Mouse (Mus musculus): ENCODE data around the gene Rspo3. TPM values are rescaled to one million over a fixed set of nuclear protein-coding genes. Genes with fewer than 3 reads are reported as not detected.

The Rspo3 gene
- 1 to 10 TPM in 1 of 2 experiments, under 1 TPM in 1; 0.96 to 2.2 TPM for total RNA-seq (2021)
- long read RNA-seq, experiment 1, partial matches to known transcripts, result 0 of 2 reads
- long read RNA-seq, experiment 1, other reads (novel, unspliced or antisense), result 2 of 2 reads
- long read RNA-seq, experiment 2, partial matches to known transcripts, result 0 of 6 reads
- long read RNA-seq, experiment 2, other reads (novel, unspliced or antisense), result 3 of 6 reads

DNA sequence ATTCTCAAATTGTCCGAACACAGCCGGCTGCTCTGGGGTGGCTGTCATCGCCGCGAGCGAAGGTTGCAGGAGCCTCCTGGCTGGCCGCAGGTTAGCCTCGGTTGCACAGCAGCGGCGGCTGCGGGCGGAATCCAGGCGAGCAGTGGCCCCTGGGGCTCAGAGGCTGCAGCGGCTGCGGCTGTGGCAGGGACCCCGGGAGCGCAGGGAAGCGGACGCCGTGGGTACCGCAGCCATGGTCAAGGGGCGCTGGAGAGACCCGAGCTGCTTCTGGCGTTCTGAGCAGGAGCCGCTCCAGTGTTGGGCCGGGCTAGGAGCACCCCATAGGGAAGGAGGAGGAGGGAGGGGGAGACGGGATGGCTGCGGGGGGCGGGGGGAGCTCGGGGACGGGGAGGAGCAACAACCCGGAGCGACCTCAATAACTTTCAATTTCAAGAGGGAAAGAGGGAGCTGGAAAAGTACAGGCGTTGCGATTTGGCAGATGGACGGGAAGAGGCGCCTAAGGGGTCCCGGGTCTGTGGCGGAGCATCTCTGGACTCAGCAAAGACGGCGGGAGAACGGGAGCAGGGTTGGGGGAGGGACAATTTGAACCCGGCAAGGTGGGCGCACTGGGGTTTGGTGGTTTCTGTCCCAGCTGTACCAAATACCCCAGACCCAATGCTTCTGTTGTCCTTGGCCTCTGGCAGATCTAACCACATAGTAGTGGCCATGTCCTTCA lies at the start of gene Rspo3:
Gene Rspo3 (minus strand): TSS at position 322 of the 715 bp plus-strand sequence.
- intact Hi-C loops (cut with DNase I), result loop anchor here (10.0 kb wide), 1 partner anchor 269 kb away; no protein-coding TSS in a partner anchor
- peak; percentile 5 to 23 for DNase-seq

DNA sequence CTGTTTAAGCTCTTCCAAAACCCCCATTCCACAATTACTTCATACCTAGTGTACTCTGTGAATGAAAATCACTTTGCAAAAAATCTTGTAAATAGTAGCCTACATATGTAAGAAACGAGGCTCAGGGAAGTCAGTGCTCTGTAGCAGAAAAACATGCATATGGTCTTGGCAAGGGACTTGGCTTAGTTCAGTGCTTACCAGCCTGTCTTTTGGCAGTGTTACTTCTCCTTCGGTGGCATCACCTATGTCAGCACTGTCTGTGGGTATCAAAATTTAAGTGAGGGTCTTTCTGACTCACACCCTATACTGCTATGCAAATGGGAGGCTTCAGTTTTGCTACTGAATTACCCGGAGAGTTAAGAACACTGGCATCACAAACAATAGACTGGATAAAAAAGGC lies 46.3 kb upstream of the Rspo3 start:
- DNase-seq, result no peak
- intact Hi-C loops (cut with DNase I), result no loop called here

DNA sequence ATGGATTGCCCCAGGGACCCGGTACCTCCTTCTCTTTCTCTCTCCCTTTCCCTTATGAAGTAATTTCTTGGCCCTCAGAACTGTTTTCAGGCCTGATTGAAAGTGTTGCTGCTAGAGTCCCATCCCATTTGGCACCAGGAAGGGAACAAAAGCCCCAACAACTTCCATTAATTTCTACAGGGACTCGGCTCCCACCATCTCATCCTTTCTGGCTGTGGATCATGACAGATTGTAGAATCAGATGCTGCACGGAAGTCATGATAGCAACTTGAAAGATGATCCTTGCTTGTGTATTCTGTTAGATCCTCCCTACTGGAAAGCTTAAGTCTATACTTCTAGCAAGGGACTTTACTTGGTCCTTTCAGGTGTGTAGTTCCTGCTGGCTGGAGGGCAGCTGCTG lies 45.8 kb upstream of the Rspo3 start:
- intact Hi-C loops (cut with DNase I), result no loop called here
- no peak for DNase-seq

DNA sequence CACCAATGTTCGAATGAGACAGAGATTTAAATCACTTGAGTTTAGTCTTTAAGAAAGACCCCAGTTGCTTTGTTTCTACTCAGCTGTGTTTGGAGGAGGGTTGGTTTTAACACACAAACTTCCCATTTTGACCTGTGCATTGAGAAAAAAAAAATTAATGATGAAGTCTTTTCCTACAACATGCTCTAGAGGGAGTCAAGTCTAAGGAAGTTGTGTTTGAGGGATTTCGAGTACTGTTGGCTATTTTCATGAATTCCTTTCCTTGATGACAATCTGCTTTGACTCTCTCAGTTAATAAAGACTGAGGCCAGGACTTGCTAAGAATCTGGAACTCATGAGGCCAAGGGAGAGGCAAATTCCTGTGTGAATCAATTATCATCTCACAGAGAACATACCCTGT lies 20.3 kb upstream of the Rspo3 start:
- DNase-seq, result no peak
- intact Hi-C loops (cut with DNase I), result no loop called here

DNA sequence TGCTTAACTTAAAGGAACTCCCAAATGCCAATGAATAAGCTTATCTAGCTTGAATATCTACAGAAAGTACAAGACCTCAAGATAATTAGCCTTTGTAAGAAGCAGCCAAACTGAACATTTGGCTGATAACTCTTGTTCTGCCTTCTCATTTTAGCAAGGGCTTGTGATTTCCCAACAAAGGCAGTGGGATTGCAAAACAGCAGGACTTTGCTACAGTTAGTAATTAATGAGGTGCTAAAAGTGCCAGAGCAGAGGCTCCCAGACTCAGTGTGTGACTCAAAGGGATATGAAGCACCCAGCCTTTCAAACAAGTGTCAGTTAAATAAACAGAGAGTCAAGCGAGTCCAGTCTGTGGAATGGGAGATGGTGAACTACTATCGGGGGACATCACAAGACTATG lies 18.7 kb upstream of the Rspo3 start:
- DNase-seq, result no peak
- intact Hi-C loops (cut with DNase I), result no loop called here

DNA sequence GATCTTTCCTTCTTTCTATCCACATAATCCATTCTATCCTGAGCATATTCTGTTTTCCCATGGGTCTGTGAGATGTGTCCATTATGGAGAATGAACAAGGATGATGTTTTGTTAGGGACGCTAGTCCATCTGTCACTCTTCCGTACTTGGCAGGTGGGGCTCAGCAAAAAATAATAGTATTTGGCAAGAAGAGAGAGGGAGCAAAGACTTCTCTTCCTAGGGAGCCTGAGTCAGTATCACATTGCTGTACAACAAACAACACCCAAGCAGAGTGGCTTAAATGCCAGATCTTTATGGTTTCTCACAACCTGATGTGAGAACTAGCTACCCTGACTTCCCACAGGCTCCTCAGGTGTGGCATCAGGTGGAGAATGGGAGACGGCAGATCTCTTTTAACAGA lies 7.3 kb upstream of the Rspo3 start:
- DNase-seq, result no peak
- intact Hi-C loops (cut with DNase I), result no loop called here

DNA sequence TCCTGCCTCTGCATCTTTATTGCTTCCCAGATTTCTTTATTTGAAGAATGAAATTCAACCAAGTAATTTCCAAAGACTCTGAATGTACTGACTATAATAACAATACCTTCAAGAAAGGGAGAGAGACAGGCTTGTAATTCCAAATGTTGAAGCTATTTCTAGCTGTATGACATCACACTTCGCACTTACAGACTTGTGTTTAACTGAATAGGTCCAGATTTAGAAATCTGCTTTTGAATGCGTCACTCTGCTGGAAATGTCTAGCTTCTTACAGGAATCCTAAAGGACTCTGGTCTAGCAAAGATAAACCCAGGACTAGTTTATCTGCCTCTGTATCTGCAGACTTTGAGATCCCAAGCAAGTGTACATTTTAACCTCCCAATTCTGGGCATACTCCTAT lies 3.8 kb upstream of the Rspo3 start:
- intact Hi-C loops (cut with DNase I), result loop anchor here (10.0 kb wide), 1 partner anchor 265 kb away; no protein-coding TSS in a partner anchor
- DNase-seq, result no peak

DNA sequence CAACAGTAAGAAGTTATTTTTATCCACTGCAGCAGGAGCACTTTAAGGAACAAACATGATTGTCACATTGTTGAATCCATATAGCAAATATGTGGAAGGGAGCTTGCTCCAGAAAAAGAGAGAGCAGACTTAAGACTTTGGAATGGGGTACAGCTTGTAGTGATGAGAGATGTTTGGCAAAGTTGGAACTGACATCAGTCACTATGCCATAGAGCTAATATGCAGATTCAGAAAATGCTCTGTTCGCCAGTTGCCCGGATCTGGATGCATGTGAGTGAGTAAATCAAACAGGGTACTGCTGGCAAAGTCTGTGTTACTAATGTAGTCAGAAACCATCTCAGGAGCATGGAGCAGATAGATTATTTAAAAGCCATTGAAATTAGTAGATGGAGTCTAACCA lies 3.1 kb upstream of the Rspo3 start:
- intact Hi-C loops (cut with DNase I), result loop anchor here (10.0 kb wide), 1 partner anchor 266 kb away; no protein-coding TSS in a partner anchor
- no peak for DNase-seq

DNA sequence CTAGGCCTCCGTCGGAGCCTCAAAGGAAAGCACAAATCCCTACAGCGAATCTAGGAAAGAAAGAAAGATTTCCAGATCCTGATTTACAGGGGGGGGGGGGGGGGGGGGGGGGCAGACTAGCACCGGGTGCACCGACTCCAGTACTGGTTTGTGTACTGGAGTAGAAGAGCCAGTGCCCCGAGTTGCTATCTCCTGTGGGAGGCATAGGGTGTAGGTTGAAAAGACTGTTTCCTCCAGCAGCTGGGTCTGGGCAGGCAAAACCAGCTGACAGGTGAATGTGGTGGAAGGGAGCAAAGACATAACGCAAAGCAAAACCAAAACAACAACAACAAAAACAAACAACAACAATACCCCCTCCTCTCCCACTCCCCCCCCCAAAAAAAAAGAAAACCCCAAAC lies 838 bp downstream of the Rspo3 start:
- intact Hi-C loops (cut with DNase I), result loop anchor here (10.0 kb wide), 1 partner anchor 270 kb away; no protein-coding TSS in a partner anchor
- DNase-seq, result no peak

DNA sequence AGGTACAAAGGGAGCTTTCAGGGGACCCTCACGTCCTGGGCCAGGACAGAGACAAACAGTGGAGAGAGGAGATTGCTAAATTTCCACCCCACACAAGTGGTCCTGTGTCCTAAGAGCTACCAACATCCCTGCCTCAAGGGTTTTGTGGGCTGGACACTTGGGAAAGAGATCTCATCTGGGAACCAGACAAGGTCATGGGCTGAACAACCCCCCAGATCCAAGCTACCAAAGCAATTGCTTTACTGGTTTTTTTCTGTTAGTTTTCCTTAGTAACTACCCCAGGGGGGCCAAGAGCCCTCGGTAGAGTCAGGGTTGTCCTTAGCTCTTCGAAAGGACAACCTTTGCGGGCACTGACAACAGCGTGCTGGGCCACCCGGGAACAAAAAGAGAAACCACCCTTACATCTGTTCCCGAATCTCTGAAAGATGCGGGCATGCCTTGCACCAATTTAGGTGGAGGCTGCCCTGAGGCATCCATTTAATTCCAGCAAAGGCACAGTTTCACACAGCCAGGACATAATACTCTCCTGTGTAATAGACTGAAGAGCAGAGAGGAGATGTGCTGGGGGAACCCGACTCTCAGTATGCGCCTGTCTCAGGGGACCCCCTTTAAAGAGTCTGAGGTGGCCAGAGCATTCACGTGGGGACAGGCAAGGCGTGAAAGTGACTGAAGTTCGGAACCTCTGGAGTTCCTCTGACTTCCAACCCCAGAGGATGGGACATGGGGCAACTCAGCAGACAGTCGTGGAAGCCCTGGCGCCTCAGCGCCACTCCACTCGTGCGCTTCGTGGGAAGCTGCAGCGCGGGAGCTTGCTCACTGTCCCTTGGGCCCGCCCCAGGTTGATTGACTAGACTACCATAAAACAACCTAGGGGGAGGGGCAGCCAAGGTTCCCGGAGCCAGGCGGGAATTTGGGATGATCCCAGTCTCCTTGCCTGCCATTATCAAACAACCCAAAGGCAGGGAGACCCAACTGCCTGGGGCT lies 1.5 kb downstream of the Rspo3 start:
- intact Hi-C loops (cut with DNase I), result loop anchor here (10.0 kb wide), 1 partner anchor 271 kb away; no protein-coding TSS in a partner anchor
- no peak for DNase-seq

DNA sequence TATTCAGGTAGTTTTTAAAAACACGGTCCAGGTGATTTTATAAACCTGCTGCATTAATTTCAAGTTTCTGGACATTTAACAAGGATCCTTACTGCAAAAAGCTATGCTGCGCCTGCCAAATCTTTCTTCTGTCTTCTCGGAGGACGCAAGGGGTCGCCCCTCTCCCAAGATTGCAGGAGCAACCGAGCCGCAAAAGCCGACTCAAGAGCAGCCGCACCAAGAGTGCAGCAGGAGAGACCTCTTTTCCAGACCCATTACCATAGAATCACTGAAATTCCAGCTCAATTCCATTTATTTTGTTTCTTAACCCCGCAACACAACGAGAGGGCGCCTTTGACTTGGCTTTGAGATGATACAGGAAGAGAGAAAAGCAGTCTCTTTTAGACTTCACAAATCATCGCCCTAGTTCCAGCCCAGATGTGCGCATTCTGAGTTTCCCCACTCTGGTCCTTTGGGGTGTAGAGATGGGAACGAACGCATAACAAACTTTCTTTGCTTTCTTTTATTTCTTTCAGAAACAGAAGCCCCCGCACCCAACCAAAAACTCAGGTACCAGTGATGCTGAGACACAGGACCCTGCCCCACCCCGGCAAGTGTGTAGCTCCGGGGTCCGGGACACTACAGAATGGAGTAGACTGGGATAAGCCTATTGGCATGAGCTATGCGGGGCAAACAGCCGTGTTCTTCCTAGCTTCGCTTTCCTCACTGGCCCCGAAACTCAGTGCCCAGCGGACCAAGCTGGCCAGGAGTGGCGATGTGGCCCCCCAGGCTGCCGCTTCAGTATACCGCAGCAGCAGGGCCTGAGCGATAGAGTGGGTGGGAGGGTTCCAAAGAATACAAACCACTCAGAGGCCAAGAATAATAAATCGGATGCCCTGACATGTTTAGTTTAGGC lies 2.6 kb downstream of the Rspo3 start:
- intact Hi-C loops (cut with DNase I), result loop anchor here (10.0 kb wide), 1 partner anchor 272 kb away; no protein-coding TSS in a partner anchor
- peak; percentile 40 to 66 for DNase-seq

DNA sequence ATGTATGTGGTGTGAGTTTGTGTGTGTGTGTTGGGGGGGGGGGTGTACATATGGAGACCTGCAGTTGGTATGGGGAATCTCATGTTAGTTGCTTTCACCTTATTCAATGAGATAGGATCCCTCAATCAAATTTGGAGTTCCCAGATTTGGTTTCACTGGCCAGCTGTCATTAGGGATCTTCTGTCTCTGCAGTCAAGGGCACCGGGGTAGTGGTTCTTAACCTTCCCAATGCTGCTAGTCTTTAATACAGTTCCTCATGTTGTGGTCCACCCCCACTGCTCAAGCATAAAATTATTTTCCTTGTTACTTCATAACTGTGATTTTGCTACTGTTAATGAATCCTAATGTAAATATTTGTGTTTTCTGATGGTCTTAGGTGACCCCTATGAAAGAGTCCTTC lies 22.1 kb downstream of the Rspo3 start:
- intact Hi-C loops (cut with DNase I), result no loop called here

DNA sequence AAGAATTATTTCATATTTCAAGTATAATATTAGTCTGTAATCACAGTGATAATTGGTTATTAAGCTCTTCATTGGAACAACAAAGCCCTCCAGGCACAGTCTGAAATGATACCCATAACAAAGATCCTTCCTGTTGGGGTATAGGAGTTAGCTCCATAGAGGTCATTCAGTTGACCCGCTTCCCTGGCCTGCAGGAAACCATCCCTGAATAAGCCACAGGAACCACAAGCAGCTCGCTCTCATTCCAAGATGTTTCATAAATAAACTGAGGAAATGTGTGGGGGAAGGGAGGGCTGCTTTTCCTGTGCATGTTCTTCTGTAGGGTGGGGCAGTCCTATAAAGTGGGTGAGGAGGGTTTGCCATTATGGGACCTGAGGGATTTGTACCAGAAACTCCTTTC lies 27.5 kb downstream of the Rspo3 start:
- intact Hi-C loops (cut with DNase I), result no loop called here
- no peak for DNase-seq

More for the DNA sequence above, 22.1 kb downstream of the Rspo3 start:
- no peak for DNase-seq

DNA sequence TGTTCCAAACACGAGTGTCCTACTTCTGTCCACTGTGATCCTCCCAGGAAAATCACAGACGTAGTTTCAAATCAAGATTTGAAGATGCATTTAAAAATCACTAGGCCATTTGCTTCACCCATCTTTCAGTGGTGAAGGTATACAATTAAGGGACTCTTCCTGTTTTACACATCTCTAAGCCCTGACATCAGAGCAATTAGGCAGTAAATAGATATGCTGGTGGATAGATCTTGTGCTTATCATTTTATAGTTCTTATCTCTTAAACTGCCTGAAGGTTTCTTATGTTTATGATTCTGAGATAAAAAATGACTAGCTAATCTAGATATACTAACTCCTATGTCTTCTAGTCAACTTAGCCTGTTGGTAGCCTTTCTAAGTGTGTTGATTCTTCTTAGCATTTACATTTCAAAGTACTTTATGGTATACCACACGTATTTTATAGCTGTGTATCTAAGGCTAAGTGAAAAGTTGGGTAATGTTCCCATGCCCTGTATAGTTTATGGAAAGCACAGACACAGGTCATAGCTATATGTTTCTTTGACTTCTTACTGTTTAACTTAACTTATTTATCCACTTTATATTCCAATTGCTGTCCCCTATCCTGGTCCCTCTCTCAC lies 38.4 kb downstream of the Rspo3 start:
- DNase-seq, result no peak
- intact Hi-C loops (cut with DNase I), result no loop called here

DNA sequence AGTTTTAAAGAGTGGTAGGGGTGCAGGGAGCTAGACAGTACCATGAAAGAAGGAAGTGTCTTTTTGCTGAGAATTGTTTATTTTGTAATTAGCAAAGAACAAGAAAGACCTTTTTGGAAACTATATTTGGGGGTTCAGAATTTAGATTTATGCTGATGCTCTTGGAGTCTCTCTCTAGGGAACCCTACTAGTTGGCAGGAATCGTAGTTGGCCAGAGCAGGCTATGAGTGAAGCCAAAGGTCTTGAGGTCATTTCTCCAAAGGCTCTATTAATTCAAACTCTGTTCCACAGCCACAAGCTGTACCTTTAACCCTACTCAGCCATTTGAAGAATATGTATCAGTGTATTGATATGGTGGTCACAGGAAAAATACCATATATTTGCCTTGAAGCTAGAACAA lies 41.7 kb downstream of the Rspo3 start:
- DNase-seq, result peak; percentile 17 to 22
- intact Hi-C loops (cut with DNase I), result no loop called here

DNA sequence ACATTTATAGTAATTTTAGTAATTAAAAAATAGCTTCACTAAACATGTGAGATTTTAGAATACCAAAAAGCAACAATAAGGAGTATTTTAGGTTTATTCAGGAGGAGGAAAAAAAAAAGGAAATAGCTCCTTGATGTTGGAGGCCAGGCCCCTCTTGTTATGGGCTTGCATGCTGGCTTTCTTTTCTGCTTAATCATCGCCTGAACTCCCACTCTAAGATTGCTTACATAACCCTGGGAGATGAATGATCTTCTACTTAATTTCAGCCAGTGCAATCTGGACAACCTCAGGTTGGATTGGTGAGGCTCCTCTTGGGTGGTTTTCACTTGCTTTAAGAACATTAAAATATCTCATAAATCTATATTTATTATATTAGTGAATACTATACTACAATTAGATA lies 54.7 kb downstream of the Rspo3 start:
- DNase-seq, result no peak
- intact Hi-C loops (cut with DNase I), result no loop called here

DNA sequence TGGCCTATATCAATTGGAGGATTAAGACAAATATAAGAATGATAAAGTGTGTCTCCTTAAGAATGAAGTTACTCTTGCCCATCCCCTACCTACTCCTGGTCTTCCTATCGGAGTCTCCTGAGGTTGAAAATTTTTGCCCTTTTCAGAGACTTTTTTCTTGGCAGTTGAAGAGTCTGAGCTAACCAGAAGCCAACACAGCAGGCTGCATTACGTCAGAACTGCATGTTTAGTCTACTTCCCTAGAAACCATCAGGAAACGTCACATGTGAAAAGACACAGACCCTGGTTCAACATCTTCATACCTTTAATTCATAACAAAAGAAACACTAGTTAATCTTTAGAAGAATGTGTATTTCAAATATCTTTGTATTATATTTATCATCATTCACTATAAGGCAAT lies 56.3 kb downstream of the Rspo3 start:
- no peak for DNase-seq
- intact Hi-C loops (cut with DNase I), result no loop called here

DNA sequence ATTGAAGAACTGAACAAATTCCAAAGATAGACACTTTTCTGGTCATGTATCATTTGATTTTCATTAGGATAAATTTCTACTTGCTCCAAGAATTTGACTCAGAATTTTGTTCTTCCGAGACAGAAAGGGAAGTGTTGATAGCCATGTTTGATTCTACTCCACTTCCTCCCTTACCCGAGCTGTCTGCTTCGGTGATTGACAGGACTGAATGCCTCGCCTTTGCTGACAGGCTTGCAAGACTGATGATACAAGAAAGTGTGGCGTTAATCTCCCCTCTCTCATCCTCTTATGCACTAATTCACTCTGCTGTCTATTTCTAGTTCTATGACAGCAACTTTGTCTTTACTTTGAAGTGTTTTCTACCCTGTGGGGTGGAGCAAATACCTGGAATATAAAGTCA lies 65.2 kb downstream of the Rspo3 start:
- intact Hi-C loops (cut with DNase I), result no loop called here
- no peak for DNase-seq

DNA sequence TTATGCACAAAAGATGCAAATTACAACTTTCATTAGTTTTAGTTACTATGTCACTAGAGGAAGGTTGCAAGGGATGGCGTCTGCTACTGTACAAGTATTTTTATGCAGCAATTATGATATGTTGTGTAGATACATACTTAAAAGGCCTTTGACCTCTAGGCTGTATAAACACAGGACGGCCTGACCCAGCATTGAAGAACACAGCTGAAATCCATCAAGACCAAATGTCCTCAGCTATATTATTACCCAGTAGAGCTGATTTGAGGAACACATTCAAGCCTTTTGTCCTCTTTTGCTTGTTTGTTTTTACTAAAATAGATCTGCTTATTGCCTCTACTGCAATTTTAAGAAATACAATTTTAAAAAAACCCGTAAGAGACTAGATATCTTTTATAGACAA lies 75.6 kb downstream of the Rspo3 start:
- DNase-seq, result no peak
- intact Hi-C loops (cut with DNase I), result no loop called here
